Mouse (Mus musculus): Measurements from ENCODE around the gene Phip. TPM values are rescaled to one million over a fixed set of nuclear protein-coding genes. Genes with fewer than 3 reads are reported as not detected.

The Phip gene
- polyA plus RNA-seq, 1 experiment from 2014 or later = 89.0 TPM

Other genes starting within 250 kb of the Phip start
- gene Irak1bp1, start 146.0 kb downstream of the Phip start, polyA plus RNA-seq (2016; fragmentation: Nextera tagmentation; extraction: Ambion mirVana) = 20.1 and 21.1 TPM in 2 replicates
- 110 and 116 TPM in 2 replicates for gene Hmgn3, start 171.2 kb upstream of the Phip start, polyA plus RNA-seq (2016; fragmentation: Nextera tagmentation; extraction: Ambion mirVana)